Mouse (Mus musculus) lung, postnatal 14 days (tissue): Measurements from ENCODE around the gene Btn2a2.

Experiments
- DNase-seq: peaks from one replicate; pipeline ENCODE4 v3.0.0; 2021

The Btn2a2 gene

GRCm38 (mm10) chr13:23491990-23492389 is 3.3 kb upstream of the Btn2a2 start:
- no peak for DNase-seq

- no peak for DNase-seq
Measured at GRCm38 (mm10) chr13:23491263-23491662, 2.6 kb upstream of the Btn2a2 start.

- DNase-seq = no peak
Measured at GRCm38 (mm10) chr13:23490863-23491262, 2.2 kb upstream of the Btn2a2 start.

DNA sequence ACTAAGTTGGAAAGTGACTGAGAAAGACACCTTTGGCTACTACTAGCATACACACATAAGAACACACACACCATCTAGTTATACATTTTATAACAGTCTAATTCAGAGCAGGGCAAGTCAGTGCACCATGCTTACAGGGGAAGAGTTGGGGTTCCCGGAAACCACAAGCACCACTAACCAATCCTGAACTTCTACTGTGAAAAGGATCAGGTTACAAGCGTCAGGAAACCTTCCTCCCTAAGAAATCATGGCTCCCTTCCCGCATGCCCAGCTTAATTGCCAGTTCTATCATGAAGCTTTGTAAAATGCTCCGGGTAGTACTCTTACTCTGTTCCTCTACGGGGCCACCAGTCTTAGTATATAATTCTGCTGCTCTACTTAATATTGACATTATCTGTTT is 3.4 kb downstream of the Btn2a2 start:
- no peak for DNase-seq

DNA sequence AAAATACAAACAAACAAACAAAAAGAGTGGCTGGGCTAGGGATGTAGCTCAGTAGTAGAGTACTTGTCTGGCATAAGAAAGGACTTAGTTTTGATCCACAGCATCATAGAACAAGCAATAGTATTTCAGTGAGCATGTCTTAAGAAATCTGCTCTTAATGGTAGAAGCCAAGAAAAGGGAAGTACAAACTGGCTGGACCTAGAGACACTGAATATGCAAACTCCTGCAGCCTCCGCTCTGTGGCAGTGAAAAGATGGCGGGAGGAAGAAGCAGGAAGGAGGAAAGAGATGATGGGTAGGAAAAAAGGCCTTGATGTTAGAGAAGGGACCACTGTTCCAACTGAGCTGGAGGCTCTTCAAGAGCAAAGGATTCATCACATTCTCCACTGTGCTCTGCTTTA is 5.5 kb downstream of the Btn2a2 start:
- no peak for DNase-seq

DNA sequence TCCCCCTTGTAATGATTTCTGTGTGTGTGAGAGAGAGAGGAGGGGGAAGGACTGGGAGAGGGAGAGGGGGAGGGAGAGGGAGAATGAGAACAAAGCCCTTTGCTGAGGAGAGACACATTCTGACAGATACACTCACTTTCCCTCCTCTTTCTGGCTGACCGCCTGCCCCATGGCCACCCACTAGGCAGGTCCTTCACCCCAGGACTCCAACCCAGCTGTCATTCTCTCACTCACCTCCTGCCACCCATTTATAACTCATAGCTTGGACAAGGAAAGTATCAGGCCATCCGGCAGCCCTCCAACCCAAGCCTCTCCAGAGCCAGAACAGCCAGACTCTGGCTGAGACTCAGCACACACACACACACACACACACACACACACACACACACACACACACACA is 13.0 kb downstream of the Btn2a2 start:
- no peak for DNase-seq

GRCm38 (mm10) chr13:23466911-23467310 is 21.7 kb downstream of the Btn2a2 start:
- DNase-seq = peak; percentile 69

DNA sequence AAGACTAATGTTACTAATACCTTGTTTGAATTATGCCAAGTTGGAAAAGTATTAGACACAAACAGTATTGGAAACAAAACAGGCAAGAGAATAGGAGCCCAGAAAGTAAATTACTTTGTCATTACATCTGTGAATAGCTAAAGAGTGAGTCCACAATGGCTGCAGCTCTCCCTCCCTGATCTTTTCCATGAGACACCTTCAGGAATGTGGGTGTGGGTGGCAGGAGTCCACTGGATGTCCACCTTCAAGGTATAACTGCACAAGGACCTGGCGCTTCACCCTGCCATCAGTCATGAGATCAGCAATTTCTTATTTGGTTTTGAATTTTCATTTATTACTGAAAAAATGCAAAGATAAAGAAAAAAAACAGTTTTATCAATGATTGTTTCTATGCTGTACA is 22.4 kb downstream of the Btn2a2 start:
- no peak for DNase-seq

DNA sequence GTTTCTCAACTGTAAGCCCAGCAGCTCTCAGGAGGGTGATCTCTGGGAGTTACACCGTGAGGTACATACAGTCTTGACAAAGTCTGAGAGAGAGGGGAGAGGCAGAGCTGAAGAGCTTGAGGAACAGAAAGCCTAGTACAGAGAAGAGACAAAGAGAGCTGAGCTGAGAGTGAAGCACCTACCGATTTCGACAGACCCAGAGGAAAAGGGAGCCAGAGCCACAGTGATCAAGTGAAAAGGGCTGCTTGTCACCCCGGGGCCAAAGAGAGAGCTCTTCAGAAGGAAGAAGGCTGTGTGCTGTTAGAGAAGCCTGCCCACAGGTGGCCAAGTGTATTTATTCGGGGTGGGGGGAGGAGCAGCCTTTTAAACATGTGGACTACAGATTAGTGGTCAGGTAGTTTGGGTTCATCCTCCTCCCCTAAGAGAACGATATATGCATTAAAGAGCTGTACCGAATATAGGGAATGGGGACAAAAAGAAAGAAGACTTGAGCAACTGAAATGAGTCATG is 23.0 kb downstream of the Btn2a2 start, which contains the start of gene Btn1a1:
Gene Btn1a1 (minus strand): TSS at position 302 of the 510 bp plus-strand sequence.
- no peak for DNase-seq

- DNase-seq = no peak
Measured at GRCm38 (mm10) chr13:23464841-23465366, 23.8 kb downstream of the Btn2a2 start.

- peak; percentile 16 for DNase-seq
Measured at GRCm38 (mm10) chr13:23464224-23464637, 24.4 kb downstream of the Btn2a2 start.

DNA sequence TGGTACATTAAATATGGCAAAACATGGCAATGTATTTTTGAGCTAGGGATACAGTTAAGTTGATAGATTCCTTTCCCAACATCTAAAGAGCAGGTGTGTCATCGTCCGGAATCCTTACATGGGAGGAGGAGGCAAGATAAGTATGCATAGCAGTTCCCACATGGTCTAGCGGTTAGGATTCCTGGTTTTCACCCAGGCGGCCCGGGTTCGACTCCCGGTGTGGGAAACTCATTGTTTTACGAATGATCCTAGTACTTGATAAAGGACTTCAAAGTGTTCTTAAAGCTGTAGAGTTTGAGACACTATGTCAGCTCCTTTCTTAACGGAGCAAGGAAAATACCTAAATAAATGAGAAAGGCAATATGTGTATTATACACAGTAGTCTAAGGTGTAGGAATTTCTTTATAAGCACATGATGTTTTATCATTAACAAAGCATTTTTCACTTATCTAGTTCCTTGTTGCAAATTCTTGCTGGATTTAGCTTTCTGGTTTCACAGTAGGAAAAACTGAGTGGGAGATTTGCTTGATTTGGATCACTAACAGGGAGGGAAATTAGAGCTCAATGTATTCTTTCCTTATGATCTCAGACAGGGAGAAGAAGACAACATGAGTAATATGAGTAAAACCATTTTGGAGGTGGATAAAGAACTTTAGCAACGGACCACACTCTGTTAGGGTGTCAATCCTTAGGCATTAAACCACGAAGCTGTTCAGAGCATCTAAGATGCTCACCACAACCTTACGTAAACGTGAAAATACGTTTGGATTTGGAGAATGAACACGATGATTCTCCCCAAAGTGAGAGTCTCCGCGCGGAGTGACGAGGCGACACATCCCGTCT is 25.1 kb downstream of the Btn2a2 start:
- peak; percentile 79 for DNase-seq

- no peak for DNase-seq
Measured at GRCm38 (mm10) chr13:23462669-23463068, 26.0 kb downstream of the Btn2a2 start.

GRCm38 (mm10) chr13:23462063-23462462 is 26.6 kb downstream of the Btn2a2 start:
- DNase-seq = no peak

DNA sequence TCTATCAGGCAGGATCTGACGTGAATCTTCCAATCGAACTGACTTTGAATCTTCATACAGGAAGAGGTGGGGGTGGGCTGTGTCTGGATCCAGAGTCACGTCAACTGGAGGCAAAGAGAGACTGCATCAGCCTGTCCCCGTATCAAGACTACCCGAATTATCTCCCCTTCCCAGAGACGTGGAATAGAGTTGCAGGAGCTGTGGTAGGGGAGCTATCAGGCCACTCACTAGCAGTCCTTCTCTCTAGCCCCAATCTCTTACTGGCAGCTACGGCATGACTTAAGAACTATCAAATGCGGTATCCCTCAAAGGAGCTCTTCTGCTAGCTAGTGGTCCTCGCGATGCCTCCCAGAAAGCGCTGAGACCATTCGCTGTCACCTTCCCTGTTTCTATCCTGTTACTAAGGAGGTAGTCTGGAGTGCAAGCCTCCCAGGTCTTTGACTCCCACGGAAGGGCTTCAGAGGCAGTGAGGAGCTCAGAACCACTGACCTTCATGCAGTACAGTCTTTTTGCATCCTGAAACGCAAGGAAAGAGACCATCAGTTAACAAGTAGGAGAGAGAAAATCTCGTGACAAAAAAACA is 29.3 kb downstream of the Btn2a2 start:
- DNase-seq = no peak

DNA sequence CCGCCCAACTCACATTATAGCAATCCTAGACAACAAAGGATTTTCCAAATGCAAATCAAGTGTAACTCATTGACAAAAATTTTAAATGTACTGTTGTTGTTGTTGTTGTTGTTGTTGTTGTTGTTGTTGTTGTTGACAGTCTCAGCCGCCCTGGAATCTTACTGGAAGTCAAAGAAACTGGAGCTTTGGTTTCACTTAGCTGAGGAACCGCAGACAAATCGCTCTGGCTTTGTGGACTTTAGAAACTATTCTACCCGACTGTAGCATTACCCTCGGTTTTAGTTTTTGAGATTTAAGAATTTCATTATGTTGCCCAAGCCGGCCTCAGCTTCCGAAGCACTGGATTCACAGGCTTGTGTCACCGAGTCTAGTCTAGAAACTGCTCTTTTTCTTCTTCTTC is 34.7 kb downstream of the Btn2a2 start:
- no peak for DNase-seq

DNA sequence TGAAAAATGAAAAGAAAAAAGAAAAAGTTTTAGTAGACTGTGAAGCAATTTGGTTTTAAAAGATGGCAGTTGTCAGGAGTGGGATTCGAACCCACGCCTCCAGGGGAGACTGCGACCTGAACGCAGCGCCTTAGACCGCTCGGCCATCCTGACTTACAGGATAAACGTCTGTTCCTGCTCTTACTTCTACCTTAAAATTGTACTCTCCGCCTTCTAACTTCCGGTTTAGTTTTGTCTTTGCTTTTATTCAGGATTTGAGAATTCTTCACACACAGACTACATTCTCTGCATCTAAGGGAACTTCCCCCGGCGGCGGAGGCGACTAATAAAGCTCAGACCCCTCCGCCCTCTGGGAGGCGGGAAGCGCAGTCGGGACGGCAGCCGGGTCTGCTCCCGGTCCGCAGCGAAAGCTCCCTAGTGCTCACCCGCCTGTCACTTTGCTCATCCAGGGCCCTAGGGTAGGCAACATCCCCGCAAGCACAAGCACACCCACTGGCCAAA is 35.2 kb downstream of the Btn2a2 start:
- peak; percentile 81 for DNase-seq

GRCm38 (mm10) chr13:23450398-23450797 is 38.3 kb downstream of the Btn2a2 start:
- DNase-seq = peak; percentile 88

- peak; percentile 47 for DNase-seq
Measured at GRCm38 (mm10) chr13:23449235-23450095, 39.2 kb downstream of the Btn2a2 start.

DNA sequence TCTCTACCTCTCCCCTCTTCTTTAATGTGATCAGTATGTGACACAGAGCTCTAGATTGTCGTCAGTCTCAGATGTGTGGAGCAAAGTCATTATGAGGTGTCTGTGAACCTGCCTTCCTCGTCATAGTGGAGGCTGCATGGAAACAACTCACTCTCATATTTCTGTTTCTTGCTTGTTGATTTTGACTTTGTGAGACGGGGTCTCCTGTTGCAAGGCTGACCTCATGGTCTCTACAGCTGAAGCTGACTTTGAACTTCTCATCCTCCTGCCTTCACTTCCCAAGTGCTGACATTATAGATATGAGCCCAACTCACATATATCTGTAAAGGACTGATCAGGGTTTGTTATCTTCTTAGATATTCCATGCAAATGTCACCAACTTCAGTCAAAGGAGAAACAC is 39.9 kb downstream of the Btn2a2 start:
- no peak for DNase-seq

- DNase-seq = peak; percentile 84
Measured at GRCm38 (mm10) chr13:23446498-23446952, 42.1 kb downstream of the Btn2a2 start.

DNA sequence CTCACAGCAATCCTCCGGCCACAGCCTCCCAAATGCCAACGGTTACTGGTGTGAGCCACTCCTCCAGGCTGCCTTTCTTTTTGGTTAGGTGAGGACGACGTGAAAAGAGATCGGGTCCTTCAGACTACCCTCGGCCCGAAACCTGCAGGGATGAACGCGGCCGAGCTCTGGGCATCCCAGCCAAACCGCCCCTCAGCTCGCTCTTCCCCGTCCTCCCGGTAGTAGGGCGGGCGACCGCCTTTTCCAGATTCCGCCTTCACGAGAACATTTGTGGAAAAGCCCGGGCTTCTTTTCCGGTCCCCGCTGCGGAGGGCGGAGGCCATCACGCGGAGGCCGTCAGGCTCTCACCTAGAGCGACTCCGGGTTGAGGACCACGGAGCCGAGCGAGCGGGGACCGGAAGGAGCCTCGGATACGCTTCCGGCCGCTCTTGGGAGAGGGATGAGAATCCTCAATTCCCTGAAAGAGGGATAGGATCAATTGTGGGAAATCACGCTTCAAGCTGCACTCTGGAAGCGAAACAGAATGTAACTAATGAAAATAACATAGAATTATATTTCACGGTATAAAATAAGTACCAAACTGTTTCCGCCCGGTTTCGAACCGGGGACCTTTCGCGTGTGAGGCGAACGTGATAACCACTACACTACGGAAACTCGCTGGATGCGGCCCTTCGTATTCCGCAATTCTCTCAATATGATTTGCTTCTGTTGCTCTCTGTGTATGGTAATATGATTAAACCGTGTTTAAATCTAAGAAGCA is 42.9 kb downstream of the Btn2a2 start:
- peak; percentile 92 for DNase-seq
